ENCODE assay signal across 11 mouse cellular contexts in genomic region chr9:67620945-67621344, GRCm38 (mm10).
"Had no signal": no experiment of that assay in that cellular context is flagged by ENCODE, and none has a peak within 500 bp of the region (broad histone marks: within the 10 kb centered on the region; RNA-seq: fewer than 3 reads in every experiment).

No protein-coding gene starts in this region.

- H3K9me3 ChIP-seq: intestine, embryonic 15.5 days; liver, embryonic 13.5 days; lung, embryonic 15.5 days; midbrain, embryonic 12.5 days had no signal

- H3K36me3 ChIP-seq: intestine, embryonic 15.5 days; liver, embryonic 13.5 days; lung, embryonic 15.5 days; midbrain, embryonic 12.5 days had no signal

- H3K4me2 ChIP-seq: intestine, embryonic 15.5 days; liver, embryonic 13.5 days; lung, embryonic 15.5 days; midbrain, embryonic 12.5 days had no signal

- H3K27me3 ChIP-seq: intestine, embryonic 15.5 days; liver, embryonic 13.5 days; lung, embryonic 15.5 days; midbrain, embryonic 12.5 days had no signal

- ATAC-seq: intestine, embryonic 15.5 days; liver, postnatal 0 days; midbrain, embryonic 16.5 days had no signal

- H3K4me1 ChIP-seq: intestine, embryonic 15.5 days had no signal

- DNase-seq: kidney, adult 18-20 months; kidney, postnatal 14 days; liver; liver, embryonic 13.5 days; liver, postnatal 0 days; right cerebral cortex, postnatal 25 days had no signal

- H3K27ac ChIP-seq: intestine, embryonic 15.5 days; left cerebral cortex, adult 2 months; liver, embryonic 13.5 days; lung, embryonic 15.5 days; midbrain, embryonic 12.5 days had no signal

- H3K4me3 ChIP-seq: intestine, embryonic 15.5 days; left cerebral cortex, adult 2 months; liver, embryonic 13.5 days; lung, embryonic 15.5 days; midbrain, embryonic 12.5 days had no signal

- H3K9ac ChIP-seq: intestine, embryonic 15.5 days; liver, embryonic 13.5 days; liver, postnatal 0 days; lung, embryonic 15.5 days; midbrain, embryonic 12.5 days had no signal
